Mouse (Mus musculus): ENCODE results near the gene Fam104a.

GRCm38 (mm10) chr11:113681979-113682378 lies 2.0 kb downstream of the Fam104a start:
- no peak for TF ChIP-seq POLR2A (IDR thresholded peaks at IDR 0.05; ENCODE audit: extremely low read depth, insufficient read depth, low read length)
- no peak for TF ChIP-seq CTCF (IDR thresholded peaks at IDR 0.05; ENCODE audit: low read depth, low read length)

Measured in liver, adult 2 months (tissue).